Mouse (Mus musculus) liver, embryonic 14.5 days (tissue): ENCODE results near the gene Cstb. TPM values are rescaled to one million over a fixed set of nuclear protein-coding genes. Genes with fewer than 3 reads are reported as not detected.

Experiments
- ATAC-seq: fragments of 200-750 bp; cut with Nextera tagmentation; 2 replicates; pipeline ENCODE4 v1.8.0; 2017; ENCODE audit warnings: moderate number of reproducible peaks, mild to moderate bottlenecking, moderate library complexity; ENCODE audit not compliant: insufficient read depth
- DNase-seq, 3 experiments: peaks; one replicate each; pipeline ENCODE4 v3.0.0-alpha.2; 2012 to 2013; ENCODE audit warnings: low read depth in 3 of 3, low spot score in 3 of 3
- H3K27ac ChIP-seq: fragments of 300-500 bp; sonication (generic); 2 replicates; pipeline ENCODE4 v1.5.1; 2014; ENCODE audit warnings: moderate library complexity, mild to moderate bottlenecking, control low read depth, inconsistent platforms
- H3K27me3 ChIP-seq: fragments of 300-500 bp; sonication (generic); 2 replicates; pipeline ENCODE4 v1.6.1; 2014; ENCODE audit warnings: mild to moderate bottlenecking, low read length, moderate library complexity; ENCODE audit not compliant: control insufficient read depth, insufficient read depth
- H3K36me3 ChIP-seq: fragments of 300-500 bp; sonication (generic); replicated peaks from 2 replicates; pipeline ENCODE4 v1.6.1; 2014; ENCODE audit warnings: low read depth; ENCODE audit not compliant: control insufficient read depth, insufficient read depth
- H3K4me1 ChIP-seq, 2 experiments: fragments of 200-500 bp in 1 of 2; fragments of 300-500 bp in 1 of 2; sonication (generic) in 1 of 2; replicated peaks; 2 replicates each; pipeline ENCODE4 v1.6.1; 2012 to 2014; ENCODE audit warnings: antibody characterized with exemption in 1 of 2, inconsistent platforms in 1 of 2, low read length in 1 of 2; ENCODE audit not compliant: control insufficient read depth in 2 of 2, insufficient read depth in 2 of 2
- H3K4me2 ChIP-seq: fragments of 300-500 bp; sonication (generic); 2 replicates; pipeline ENCODE4 v1.6.1; 2014; ENCODE audit warnings: low read depth, mild to moderate bottlenecking, control low read depth, moderate library complexity
- H3K4me3 ChIP-seq, 2 experiments: fragments of 200-500 bp in 1 of 2; fragments of 300-500 bp in 1 of 2; sonication (generic) in 1 of 2; 2 replicates each; pipeline ENCODE4 v1.5.1; 2012 to 2014; ENCODE audit warnings: low read depth in 2 of 2, low read length in 2 of 2, mild to moderate bottlenecking in 2 of 2, control low read depth in 1 of 2, inconsistent platforms in 1 of 2, moderate library complexity in 1 of 2; ENCODE audit not compliant: insufficient read depth in 1 of 2
- H3K9ac ChIP-seq: fragments of 300-500 bp; sonication (generic); replicated peaks from 2 replicates; pipeline ENCODE4 v1.6.1; 2014; ENCODE audit warnings: mild to moderate bottlenecking, control low read depth, moderate library complexity
- H3K9me3 ChIP-seq: fragments of 300-500 bp; sonication (generic); 2 replicates; pipeline ENCODE4 v1.6.1; 2016; ENCODE audit warnings: low read length, mixed read lengths; ENCODE audit not compliant: control insufficient read depth
- CTCF ChIP-seq: IDR thresholded peaks from 2 replicates; pipeline ENCODE4 v1.5.1; 2016; ENCODE audit warnings: antibody characterized with exemption, low read depth, control low read depth
- EP300 ChIP-seq: IDR thresholded peaks from 2 replicates; pipeline ENCODE4 v1.6.1; 2016; ENCODE audit warnings: antibody characterized with exemption, low read depth
- WGBS: fragments of 180-500 bp; shearing (Covaris S2); extraction: QIAGEN DNeasy Blood & Tissue Kit; methylation state at CpG from one replicate; pipeline ENCODE4 v1.1.7; 2014; ENCODE audit not compliant: insufficient replicate concordance; 5-methylcytosine and 5-hydroxymethylcytosine counted together
- polyA plus RNA-seq, 2 experiments: library from polyadenylated mRNA; depleted of rRNA in 1 of 2; stranded (reverse) in 1 of 2; unstranded in 1 of 2; fragments of >200 nt; fragmentation: Nextera tagmentation in 1 of 2; extraction: Ambion mirVana in 1 of 2; gene quantifications; 2 replicates each; pipeline versions ENCODE4 v1.2.1 to v1.2.3; 2012 to 2014

Cstb gene
- polyA plus RNA-seq (2012; rRNA removed) (58.1 and 74.9 TPM in 2 replicates), polyA plus RNA-seq (2014; fragmentation: Nextera tagmentation; extraction: Ambion mirVana) (111 and 122 TPM in 2 replicates)

DNA sequence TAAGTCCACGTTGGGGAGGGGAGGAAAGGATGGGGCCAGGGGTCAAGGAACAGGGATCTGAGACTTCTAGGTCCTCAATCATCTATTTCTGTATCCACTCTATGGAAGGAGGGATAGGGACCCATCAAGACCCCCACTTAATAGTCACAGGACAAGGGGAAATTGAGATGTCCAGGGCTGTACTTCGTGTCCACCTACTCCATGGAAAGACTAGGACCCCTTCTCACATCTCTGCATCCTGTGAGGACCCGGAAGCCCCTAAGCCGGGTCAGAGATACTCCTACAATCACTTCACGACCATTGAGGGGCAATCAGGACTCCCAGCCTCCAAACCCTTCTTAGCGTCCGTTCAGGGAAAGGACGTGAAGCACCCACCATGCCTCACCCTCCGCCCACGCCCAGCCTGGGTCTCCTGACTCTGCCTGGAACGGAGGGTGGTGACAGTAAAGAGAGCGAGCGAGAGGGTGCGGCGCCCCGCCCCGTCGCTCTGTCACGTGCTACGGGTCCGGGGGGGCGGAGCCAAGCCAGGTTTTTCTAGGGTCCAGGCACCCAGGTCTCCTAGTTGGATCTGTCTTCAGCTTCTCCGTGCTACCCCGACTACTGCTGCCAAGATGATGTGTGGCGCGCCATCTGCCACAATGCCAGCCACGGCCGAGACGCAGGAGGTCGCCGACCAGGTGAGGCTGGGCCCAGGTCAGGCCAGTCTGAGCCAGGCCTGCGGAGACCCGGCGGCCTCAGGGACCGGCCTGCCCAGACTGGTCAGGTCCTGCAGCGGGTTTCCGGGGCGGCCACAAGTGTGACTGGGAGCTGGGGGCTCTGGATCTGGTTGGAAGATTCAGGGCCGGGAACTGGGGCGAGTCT, at the start of gene Cstb:
Gene Cstb (plus strand): TSS at position 489 of the 861 bp plus-strand sequence.
- no peaks in the 10 kb centered on the region for H3K27me3 ChIP-seq
- peak within 1 kb of the TSS; percentile 86 for H3K4me2 ChIP-seq
- ATAC-seq (peak; percentile 88), DNase-seq (peak; percentile 61 to 71 (median 64))
- H3K36me3 ChIP-seq: no peaks in the 10 kb centered on the region
- H3K9me3 ChIP-seq: no peaks in the 10 kb centered on the region
- 1% methylated on average over 36 of the region's 40 CpGs for WGBS
- H3K27ac ChIP-seq: 0 out of 2 replicates have a peak within 1 kb of the TSS, but pooled peaks have one; percentile 1
- H3K9ac ChIP-seq: peak within 1 kb of the TSS; percentile 77
- H3K4me1 ChIP-seq: peaks cover 0 to 8% of the 10 kb centered on the region in 2 experiments; a peak in 2 of 4 replicates
- TF ChIP-seq CTCF (no peak), EP300 (no peak)
- peak within 1 kb of the TSS; percentile 68 to 74 for H3K4me3 ChIP-seq

GRCm38 (mm10) chr10:78378516-78378915, 47.0 kb upstream of the Cstb start:
- H3K9ac ChIP-seq: no peak overlapping the region
- H3K36me3 ChIP-seq: no peaks in the 10 kb centered on the region
- H3K4me1 ChIP-seq: no peaks in the 10 kb centered on the region
- H3K27me3 ChIP-seq: no peaks in the 10 kb centered on the region
- TF ChIP-seq CTCF: peak; percentile 60
- no peak for TF ChIP-seq EP300
- H3K27ac ChIP-seq: no peak overlapping the region
- H3K9me3 ChIP-seq: no peaks in the 10 kb centered on the region
- DNase-seq: no peak
- WGBS: 79% methylated on average over 7 of the region's 7 CpGs
- no peak overlapping the region for H3K4me3 ChIP-seq
- no peak overlapping the region for H3K4me2 ChIP-seq
- no peak for ATAC-seq

GRCm38 (mm10) chr10:78383567-78383966, 41.9 kb upstream of the Cstb start:
- 61% methylated on average over 3 of the region's 3 CpGs for WGBS
- Histone ChIP-seq H3K27ac (no peak overlapping the region), H3K4me1 (no peaks in the 10 kb centered on the region), H3K4me2 (no peak overlapping the region), H3K27me3 (no peaks in the 10 kb centered on the region; the same call in 1 of the 2 replicates), H3K9ac (no peak overlapping the region), H3K4me3 (no peak overlapping the region), H3K9me3 (no peaks in the 10 kb centered on the region), H3K36me3 (no peaks in the 10 kb centered on the region)
- TF ChIP-seq CTCF (no peak), EP300 (no peak)
- DNase-seq (no peak), ATAC-seq (no peak)

DNA sequence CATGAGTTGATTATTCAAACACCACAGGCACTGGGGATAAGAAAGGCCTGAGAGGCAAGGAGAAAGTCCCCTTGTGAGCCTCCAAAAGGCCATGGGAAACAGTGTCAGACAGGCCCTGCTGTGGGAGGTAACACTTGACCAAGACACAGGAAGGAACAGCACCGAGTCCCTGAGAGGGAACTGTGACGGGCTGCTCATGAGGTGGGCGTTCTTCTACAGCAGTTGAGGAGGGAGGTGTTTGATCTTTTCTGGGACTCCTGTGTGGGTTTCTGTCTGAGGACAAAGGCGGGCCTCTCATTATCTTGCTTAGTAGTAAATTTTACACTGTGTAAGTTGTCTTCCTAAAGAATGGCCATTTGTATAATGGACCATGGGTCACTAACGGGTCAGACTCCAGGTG, 39.9 kb upstream of the Cstb start:
- 48% methylated on average over 5 of the region's 5 CpGs for WGBS
- H3K9me3 ChIP-seq: no peaks in the 10 kb centered on the region
- no peak for ATAC-seq

More for the DNA sequence above, 39.9 kb upstream of the Cstb start:
- Histone ChIP-seq H3K4me1 (no peaks in the 10 kb centered on the region), H3K27ac (no peak overlapping the region), H3K9ac (no peak overlapping the region), H3K4me3 (no peak overlapping the region), H3K4me2 (no peak overlapping the region), H3K27me3 (peaks cover 11% of the 10 kb centered on the region), H3K36me3 (no peaks in the 10 kb centered on the region)
- no peak for DNase-seq
- TF ChIP-seq CTCF: no peak
- TF ChIP-seq EP300: no peak
